Mouse (Mus musculus): ENCODE data around the gene Pxdn.

DNA sequence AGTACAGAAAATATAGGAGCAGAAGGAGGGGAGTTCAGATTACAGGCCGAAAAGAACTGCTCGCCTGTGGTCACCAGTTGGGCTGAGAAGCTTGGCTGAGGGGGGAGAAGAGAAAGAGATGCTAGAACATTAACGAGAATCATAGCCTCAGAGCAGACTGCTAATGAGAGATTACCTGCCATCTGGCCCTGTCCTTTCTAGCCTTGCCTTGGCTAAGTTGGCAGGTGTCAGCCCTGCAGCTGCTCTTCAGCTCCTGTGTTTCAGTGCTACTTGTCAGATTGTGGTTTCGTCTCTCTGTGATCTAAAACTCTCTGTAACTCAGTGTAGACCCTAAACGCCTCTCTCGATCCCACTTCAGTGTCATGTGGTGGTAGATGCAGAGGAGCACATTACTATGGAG, 20.6 kb upstream of the Pxdn start:
- TF ChIP-seq POLR2A (IDR thresholded peaks at IDR 0.05; ENCODE audit: borderline replicate concordance, low read depth, low read length) (no peak), CTCF (IDR thresholded peaks at IDR 0.05; ENCODE audit: low read depth, low read length) (no peak)
